Mouse (Mus musculus): ENCODE measurements around the gene Olfr1440. TPM values are rescaled to one million over a fixed set of nuclear protein-coding genes. Genes with fewer than 3 reads are reported as not detected.

Olfr1440 gene
- polyA plus RNA-seq, 1 experiment from 2014 or later: not detected

Other genes starting within 250 kb of the Olfr1440 start
- gene Olfr1555-ps1, start 217.2 kb upstream of the Olfr1440 start, polyA plus RNA-seq (2014; fragmentation: Nextera tagmentation; extraction: Ambion mirVana): not detected in 2 replicates
- gene Olfr1431, start 186.6 kb upstream of the Olfr1440 start, polyA plus RNA-seq (2014; fragmentation: Nextera tagmentation; extraction: Ambion mirVana): not detected in 2 replicates
- gene Olfr1432, start 154.7 kb upstream of the Olfr1440 start, polyA plus RNA-seq (2014; fragmentation: Nextera tagmentation; extraction: Ambion mirVana): not detected in 2 replicates
- gene Olfr262, start 145.6 kb upstream of the Olfr1440 start, polyA plus RNA-seq (2014; fragmentation: Nextera tagmentation; extraction: Ambion mirVana): not detected in 2 replicates
- not detected in 2 replicates for gene Olfr235, start 126.2 kb upstream of the Olfr1440 start, polyA plus RNA-seq (2014; fragmentation: Nextera tagmentation; extraction: Ambion mirVana)
- gene Olfr1434, start 107.4 kb upstream of the Olfr1440 start, polyA plus RNA-seq (2014; fragmentation: Nextera tagmentation; extraction: Ambion mirVana): not detected in 2 replicates
- gene Olfr1436, start 88.1 kb upstream of the Olfr1440 start, polyA plus RNA-seq (2014; fragmentation: Nextera tagmentation; extraction: Ambion mirVana): not detected in 2 replicates
- not detected in 2 replicates for gene Olfr1437, start 62.2 kb upstream of the Olfr1440 start, polyA plus RNA-seq (2014; fragmentation: Nextera tagmentation; extraction: Ambion mirVana)
- gene Olfr1438-ps1, start 51.4 kb upstream of the Olfr1440 start, polyA plus RNA-seq (2014; fragmentation: Nextera tagmentation; extraction: Ambion mirVana): not detected in 2 replicates
- not detected in 2 replicates for gene Olfr1441, start 30.2 kb downstream of the Olfr1440 start, polyA plus RNA-seq (2014; fragmentation: Nextera tagmentation; extraction: Ambion mirVana)
- gene Pfpl, start 40.6 kb downstream of the Olfr1440 start, polyA plus RNA-seq (2014; fragmentation: Nextera tagmentation; extraction: Ambion mirVana): not detected in 2 replicates
- gene Mpeg1, start 73.5 kb downstream of the Olfr1440 start, polyA plus RNA-seq (2014; fragmentation: Nextera tagmentation; extraction: Ambion mirVana): 1.3 and 1.5 TPM in 2 replicates
- 37.7 and 47.6 TPM in 2 replicates for gene Dtx4, start 114.2 kb downstream of the Olfr1440 start, polyA plus RNA-seq (2014; fragmentation: Nextera tagmentation; extraction: Ambion mirVana)
- gene Fam111a, start 158.5 kb downstream of the Olfr1440 start, polyA plus RNA-seq (2014; fragmentation: Nextera tagmentation; extraction: Ambion mirVana): 5.1 and 7.3 TPM in 2 replicates
- 0.12 TPM in 1 of 2 replicates, not detected in the other for gene Gm4952, start 212.7 kb downstream of the Olfr1440 start, polyA plus RNA-seq (2014; fragmentation: Nextera tagmentation; extraction: Ambion mirVana)
- gene Glyat, start 246.0 kb downstream of the Olfr1440 start, polyA plus RNA-seq (2014; fragmentation: Nextera tagmentation; extraction: Ambion mirVana): not detected in 2 replicates

Measured in neural tube, embryonic 14.5 days (tissue).